Mouse (Mus musculus): ENCODE results near the gene Eif1. TPM values are rescaled to one million over a fixed set of nuclear protein-coding genes. Genes with fewer than 3 reads are reported as not detected.
A peak's percentile ranks its signal among the peaks of the same experiment; 100 is the strongest.
"Not testable (repeated sequence)": the region's sequence is repeated elsewhere in the genome, so short reads cannot be mapped to it uniquely, and the experiment has no call there.

The Eif1 gene
- polyA plus RNA-seq, 1 experiment from 2014 or later = 1,642 TPM

- Histone ChIP-seq H3K36me3 (no peaks in the 10 kb centered on the region), H3K27ac (peak overlapping the region; percentile 84), H3K9ac (no peak overlapping the region), H3K4me2 (no peak overlapping the region), H3K4me3 (no peak overlapping the region), H3K27me3 (no peaks in the 10 kb centered on the region), H3K4me1 (peaks cover 41% of the 10 kb centered on the region), H3K9me3 (no peaks in the 10 kb centered on the region)
- 28% methylated on average over 5 of the region's 5 CpGs for WGBS
- ATAC-seq (ENCODE audit: borderline replicate concordance, extremely low read depth, low FRiP score, low TSS enrichment) = no peak
Measured at GRCm38 (mm10) chr11:100290235-100290634, 29.4 kb upstream of the Eif1 start.

- H3K27me3 ChIP-seq = no peaks in the 10 kb centered on the region
- 67% methylated on average over 6 of the region's 6 CpGs for WGBS
- H3K36me3 ChIP-seq = no peaks in the 10 kb centered on the region
- no peaks in the 10 kb centered on the region for H3K9me3 ChIP-seq
- no peak for ATAC-seq (ENCODE audit: borderline replicate concordance, extremely low read depth, low FRiP score, low TSS enrichment)
- H3K27ac ChIP-seq = no peak overlapping the region
- H3K4me2 ChIP-seq = no peak overlapping the region
- H3K9ac ChIP-seq = no peak overlapping the region
- H3K4me1 ChIP-seq = peaks cover 28% of the 10 kb centered on the region
- H3K4me3 ChIP-seq = no peak overlapping the region
Measured at GRCm38 (mm10) chr11:100292884-100293283, 26.8 kb upstream of the Eif1 start.

GRCm38 (mm10) chr11:100295308-100295707 is 24.4 kb upstream of the Eif1 start:
- WGBS = 6% methylated on average over 10 of the region's 10 CpGs
- Histone ChIP-seq H3K4me1 (peaks cover 16% of the 10 kb centered on the region), H3K4me3 (no peak overlapping the region), H3K36me3 (no peaks in the 10 kb centered on the region), H3K27ac (no peak overlapping the region), H3K9ac (no peak overlapping the region), H3K4me2 (no peak overlapping the region), H3K9me3 (no peaks in the 10 kb centered on the region), H3K27me3 (no peaks in the 10 kb centered on the region)
- peak; percentile 50; the same call in 1 of the 2 replicates for ATAC-seq (ENCODE audit: borderline replicate concordance, extremely low read depth, low FRiP score, low TSS enrichment)

GRCm38 (mm10) chr11:100297801-100298200 is 21.9 kb upstream of the Eif1 start:
- Histone ChIP-seq H3K4me1 (peaks cover 4% of the 10 kb centered on the region; the same call in 1 of the 2 replicates), H3K27me3 (no peaks in the 10 kb centered on the region), H3K4me2 (peak overlapping the region; percentile 38), H3K9me3 (no peaks in the 10 kb centered on the region), H3K4me3 (no peak overlapping the region), H3K27ac (no peak overlapping the region), H3K36me3 (no peaks in the 10 kb centered on the region), H3K9ac (no peak overlapping the region)
- no peak for ATAC-seq (ENCODE audit: borderline replicate concordance, extremely low read depth, low FRiP score, low TSS enrichment)
- WGBS = 30% methylated on average over 5 of the region's 5 CpGs

GRCm38 (mm10) chr11:100298274-100299036 is 21.2 kb upstream of the Eif1 start:
- no peaks in the 10 kb centered on the region for H3K9me3 ChIP-seq
- no peak overlapping the region for H3K9ac ChIP-seq
- no peaks in the 10 kb centered on the region for H3K36me3 ChIP-seq
- 13% methylated on average over 18 of the region's 18 CpGs for WGBS
- peak overlapping the region; percentile 38 for H3K4me2 ChIP-seq
- no peaks in the 10 kb centered on the region for H3K27me3 ChIP-seq
- H3K27ac ChIP-seq = no peak overlapping the region
- H3K4me3 ChIP-seq = no peak overlapping the region
- ATAC-seq (ENCODE audit: borderline replicate concordance, extremely low read depth, low FRiP score, low TSS enrichment) = peak; percentile 12; the same call in 1 of the 2 replicates
- H3K4me1 ChIP-seq = peaks cover 4% of the 10 kb centered on the region; the same call in 1 of the 2 replicates

- 10% methylated on average over 5 of the region's 5 CpGs for WGBS
Measured at GRCm38 (mm10) chr11:100300293-100300692, 19.4 kb upstream of the Eif1 start.

GRCm38 (mm10) chr11:100301292-100301691 is 18.4 kb upstream of the Eif1 start:
- no peaks in the 10 kb centered on the region for H3K9me3 ChIP-seq
- no peaks in the 10 kb centered on the region for H3K27me3 ChIP-seq
- H3K9ac ChIP-seq = no peak overlapping the region
- H3K4me2 ChIP-seq = no peak overlapping the region
- no peak for ATAC-seq (ENCODE audit: borderline replicate concordance, extremely low read depth, low FRiP score, low TSS enrichment)
- no peak overlapping the region for H3K27ac ChIP-seq
- H3K36me3 ChIP-seq = no peaks in the 10 kb centered on the region
- WGBS = 78% methylated on average over 5 of the region's 5 CpGs
- H3K4me1 ChIP-seq = no peaks in the 10 kb centered on the region
- H3K4me3 ChIP-seq = no peak overlapping the region

More at GRCm38 (mm10) chr11:100300293-100300692, 19.4 kb upstream of the Eif1 start:
- Histone ChIP-seq H3K27ac (no peak overlapping the region), H3K9ac (no peak overlapping the region), H3K4me1 (no peaks in the 10 kb centered on the region), H3K27me3 (no peaks in the 10 kb centered on the region), H3K4me3 (no peak overlapping the region), H3K4me2 (no peak overlapping the region), H3K36me3 (no peaks in the 10 kb centered on the region), H3K9me3 (no peaks in the 10 kb centered on the region)
- no peak for ATAC-seq (ENCODE audit: borderline replicate concordance, extremely low read depth, low FRiP score, low TSS enrichment)

- Histone ChIP-seq H3K4me1 (0 out of 2 replicates have a peak, but pooled peaks cover 4% of the 10 kb centered on the region), H3K9me3 (no peaks in the 10 kb centered on the region), H3K9ac (no peak overlapping the region), H3K36me3 (no peaks in the 10 kb centered on the region), H3K27me3 (no peaks in the 10 kb centered on the region), H3K4me3 (no peak overlapping the region), H3K27ac (no peak overlapping the region), H3K4me2 (no peak overlapping the region)
- WGBS = 79% methylated on average over 5 of the region's 5 CpGs
- no peak for ATAC-seq (ENCODE audit: borderline replicate concordance, extremely low read depth, low FRiP score, low TSS enrichment)
Measured at GRCm38 (mm10) chr11:100307900-100308299, 11.8 kb upstream of the Eif1 start.

- ATAC-seq (ENCODE audit: borderline replicate concordance, extremely low read depth, low FRiP score, low TSS enrichment); H3K4me2 ChIP-seq; H3K27me3 ChIP-seq; H3K4me3 ChIP-seq; H3K36me3 ChIP-seq; H3K9ac ChIP-seq; H3K27ac ChIP-seq; H3K4me1 ChIP-seq; H3K9me3 ChIP-seq: not testable (repeated sequence)
- WGBS = 87% methylated on average over 6 of the region's 6 CpGs
Measured at GRCm38 (mm10) chr11:100308672-100309071, 11.0 kb upstream of the Eif1 start.

GRCm38 (mm10) chr11:100311656-100312055 is 8.0 kb upstream of the Eif1 start:
- Histone ChIP-seq H3K4me3 (no peak overlapping the region), H3K27me3 (no peaks in the 10 kb centered on the region), H3K4me1 (0 out of 2 replicates have a peak, but pooled peaks cover 4% of the 10 kb centered on the region), H3K36me3 (no peaks in the 10 kb centered on the region), H3K9ac (no peak overlapping the region), H3K4me2 (no peak overlapping the region), H3K27ac (no peak overlapping the region), H3K9me3 (no peaks in the 10 kb centered on the region)
- 42% methylated on average over 1 of the region's 1 CpGs for WGBS
- no peak for ATAC-seq (ENCODE audit: borderline replicate concordance, extremely low read depth, low FRiP score, low TSS enrichment)

GRCm38 (mm10) chr11:100312096-100312679 is 7.5 kb upstream of the Eif1 start:
- Histone ChIP-seq H3K4me3 (no peak overlapping the region), H3K27me3 (no peaks in the 10 kb centered on the region), H3K9ac (no peak overlapping the region; the same call in 1 of the 2 replicates), H3K9me3 (no peaks in the 10 kb centered on the region), H3K4me1 (0 out of 2 replicates have a peak, but pooled peaks cover 4% of the 10 kb centered on the region), H3K27ac (no peak overlapping the region), H3K4me2 (no peak overlapping the region), H3K36me3 (no peaks in the 10 kb centered on the region)
- ATAC-seq (ENCODE audit: borderline replicate concordance, extremely low read depth, low FRiP score, low TSS enrichment) = 0 out of 2 replicates have a peak, but pooled peaks have one; percentile 31
- 21% methylated on average over 5 of the region's 5 CpGs for WGBS

GRCm38 (mm10) chr11:100313424-100313823 is 6.3 kb upstream of the Eif1 start:
- Histone ChIP-seq H3K27ac (no peak overlapping the region), H3K36me3 (no peaks in the 10 kb centered on the region), H3K4me1 (0 out of 2 replicates have a peak, but pooled peaks cover 4% of the 10 kb centered on the region), H3K4me2 (no peak overlapping the region), H3K9ac (no peak overlapping the region), H3K9me3 (no peaks in the 10 kb centered on the region), H3K27me3 (no peaks in the 10 kb centered on the region), H3K4me3 (no peak overlapping the region)
- WGBS = 90% methylated on average over 6 of the region's 6 CpGs
- no peak for ATAC-seq (ENCODE audit: borderline replicate concordance, extremely low read depth, low FRiP score, low TSS enrichment)

Measured in lung, embryonic 15.5 days (tissue).